ENCODE assay signal across 8 mouse cellular contexts in the genomic region with DNA sequence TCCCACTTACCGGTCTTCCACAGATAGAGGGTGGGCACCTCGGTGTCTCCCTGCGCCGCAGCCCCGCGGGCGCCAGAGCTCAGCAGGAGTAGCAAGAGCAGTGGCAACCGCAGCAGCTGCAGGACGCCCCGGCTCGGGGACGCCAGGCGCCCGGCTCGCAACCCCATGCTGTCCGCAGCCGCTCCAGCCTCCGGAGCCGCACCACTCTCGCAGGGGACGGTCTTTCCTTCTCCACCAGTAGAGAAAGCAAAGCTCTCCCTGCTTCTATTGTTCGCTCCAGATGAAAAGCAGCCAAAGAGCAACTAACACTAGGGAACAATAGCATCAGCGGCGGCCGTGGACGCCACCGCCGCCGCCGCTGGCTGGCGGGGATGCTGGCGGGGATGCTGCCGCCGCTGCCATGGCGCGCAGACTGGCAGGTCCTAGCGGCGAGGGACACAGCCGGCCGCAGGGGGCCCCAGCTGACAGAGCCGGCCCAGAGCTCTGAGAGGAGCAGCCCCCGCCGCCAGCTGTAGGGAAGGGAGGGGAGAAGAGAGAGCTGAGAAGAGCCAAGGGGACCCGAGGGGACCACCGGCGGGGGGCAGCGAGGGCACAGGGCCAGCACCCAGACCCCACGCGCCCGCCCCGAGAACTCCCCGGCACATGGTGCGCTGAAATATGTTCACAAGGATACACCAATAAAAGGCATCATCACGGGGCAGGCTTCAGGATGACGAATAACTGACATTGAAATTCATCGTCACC. TPM values are rescaled to one million over a fixed set of nuclear protein-coding genes. Genes with fewer than 3 reads are reported as not detected.
DNase-seq lines count a peak whose midpoint lies in the region; ATAC-seq and TF ChIP-seq lines count a peak whose summit lies in the region.

A gene (minus strand): TSS at position 624 of the 744 bp plus-strand sequence.

- H3K9me3 ChIP-seq in lung, embryonic 14.5 days (ENCODE audit: low read depth, low read length) = no peaks in the 10 kb centered on the region

- peak; percentile 93 for ATAC-seq in lung, embryonic 14.5 days (ENCODE audit: insufficient read depth)

- H3K36me3 ChIP-seq in lung, embryonic 14.5 days (ENCODE audit: insufficient read depth) = no peaks in the 10 kb centered on the region

- TF ChIP-seq CTCF in lung, embryonic 14.5 days (IDR thresholded peaks at IDR 0.05; ENCODE audit: low read depth) = no peak

- H3K9ac ChIP-seq in lung, embryonic 14.5 days = peak within 1 kb of the TSS; percentile 48

- no peaks in the 10 kb centered on the region for H3K27me3 ChIP-seq in lung, embryonic 14.5 days (ENCODE audit: insufficient read depth, low read length)

- H3K4me2 ChIP-seq in lung, embryonic 14.5 days = peak within 1 kb of the TSS; percentile 80

- DNase-seq in NIH3T3 (ENCODE audit: low read depth) = peak; percentile 73
- DNase-seq in cerebellum, adult 9-10 months = peak; percentile 17
- peak; percentile 12 to 50 for DNase-seq in frontal cortex, adult 2 months (ENCODE audit: extremely low spot score in 1 of 2, low spot score in 1 of 2)
- peak; percentile 64 for DNase-seq in heart, postnatal 4 days
- DNase-seq in layer of hippocampus, adult 9-10 months (ENCODE audit: low spot score) = peak; percentile 30
- DNase-seq in lung, embryonic 14.5 days = peak; percentile 74
- peak; percentile 89 for DNase-seq in retina, postnatal 1 day
- no peak for DNase-seq in spleen, postnatal 36 days (ENCODE audit: low spot score in 2 of 2)

- 0 out of 2 replicates have a peak, but pooled peaks cover 3% of the 10 kb centered on the region for H3K4me1 ChIP-seq in lung, embryonic 14.5 days (ENCODE audit: insufficient read depth)

- under 1% methylated on average over 56 of the region's 56 CpGs for WGBS in lung, embryonic 14.5 days

- peak within 1 kb of the TSS; percentile 42; the same call in 1 of the 2 replicates for H3K27ac ChIP-seq in lung, embryonic 14.5 days (ENCODE audit: low read depth)

- H3K4me3 ChIP-seq in lung, embryonic 14.5 days (ENCODE audit: low read depth, low read length) = peak within 1 kb of the TSS; percentile 48

RNA-seq across cellular contexts. Expression of the gene that starts here (rescaled TPM):
- polyA plus RNA-seq in frontal cortex, adult 2 months (2012; rRNA removed) = 9.4 and 9.9 TPM in 2 replicates
- total RNA-seq in heart, postnatal 4 days (2021) = 10 to 100 TPM; 15.0 to 16.1 TPM
- 1.1 and 1.3 TPM in 2 replicates for polyA plus RNA-seq in lung, embryonic 14.5 days (2014; fragmentation: Nextera tagmentation; extraction: Ambion mirVana)

Comparison
In these comparisons a context has a peak if more than half of its experiments do, and no peak if none do; other contexts are left out.
1. DNase-seq: peak in NIH3T3 (single experiment), cerebellum, adult 9-10 months (single experiment), frontal cortex, adult 2 months (2 of 2), heart, postnatal 4 days (single experiment), layer of hippocampus, adult 9-10 months (single experiment), lung, embryonic 14.5 days (single experiment) and retina, postnatal 1 day (single experiment); none in spleen, postnatal 36 days (0 of 2).